Mouse (Mus musculus) lung, embryonic 15.5 days (tissue): ENCODE data around the gene Cdh22. TPM values are rescaled to one million over a fixed set of nuclear protein-coding genes. Genes with fewer than 3 reads are reported as not detected.

Experiments
- ATAC-seq: fragments of 200-750 bp; cut with Nextera tagmentation; 2 replicates; pipeline ENCODE4 v1.8.0; 2017; ENCODE audit warnings: moderate number of reproducible peaks, borderline replicate concordance; ENCODE audit not compliant: low FRiP score, low TSS enrichment; ENCODE audit errors: extremely low read depth
- H3K27ac ChIP-seq: fragments of 300-500 bp; sonication (generic); 2 replicates; pipeline ENCODE4 v1.5.1; 2015; ENCODE audit warnings: moderate library complexity, mild to moderate bottlenecking, inconsistent platforms
- H3K27me3 ChIP-seq: fragments of 300-500 bp; sonication (generic); 2 replicates; pipeline ENCODE4 v1.6.1; 2015; ENCODE audit warnings: inconsistent platforms
- H3K36me3 ChIP-seq: fragments of 300-500 bp; sonication (generic); 2 replicates; pipeline ENCODE4 v1.6.1; 2015; ENCODE audit warnings: inconsistent platforms
- H3K4me1 ChIP-seq: fragments of 300-500 bp; sonication (generic); 2 replicates; pipeline ENCODE4 v1.6.1; 2015; ENCODE audit warnings: inconsistent platforms
- H3K4me2 ChIP-seq: fragments of 300-500 bp; sonication (generic); 2 replicates; pipeline ENCODE4 v1.6.1; 2015; ENCODE audit warnings: inconsistent platforms, mild to moderate bottlenecking, moderate library complexity
- H3K4me3 ChIP-seq: fragments of 300-500 bp; sonication (generic); 2 replicates; pipeline ENCODE4 v1.5.1; 2015; ENCODE audit warnings: mild to moderate bottlenecking, inconsistent platforms
- H3K9ac ChIP-seq: fragments of 300-500 bp; sonication (generic); 2 replicates; pipeline ENCODE4 v1.6.1; 2015; ENCODE audit warnings: inconsistent platforms
- H3K9me3 ChIP-seq: fragments of 300-500 bp; sonication (generic); 2 replicates; pipeline ENCODE4 v1.6.1; 2016; ENCODE audit warnings: inconsistent platforms
- WGBS: fragments of 180-500 bp; shearing (Covaris S2); methylation state at CpG from one replicate; pipeline ENCODE4 v1.1.7; 2015; 5-methylcytosine and 5-hydroxymethylcytosine counted together
- polyA plus RNA-seq: library from polyadenylated mRNA; unstranded; fragments of >200 nt; fragmentation: Nextera tagmentation; extraction: Ambion mirVana; gene quantifications from 2 replicates; pipeline ENCODE4 v1.2.1, GENCODE M21; 2015

Gene Cdh22
- polyA plus RNA-seq, 1 experiment from 2014 or later: 1.1 TPM

- ATAC-seq: no peak
- H3K27me3 ChIP-seq: peaks cover 62% of the 10 kb centered on the region
- no peaks in the 10 kb centered on the region for H3K9me3 ChIP-seq
- peaks cover 9% of the 10 kb centered on the region; the same call in 1 of the 2 replicates for H3K4me1 ChIP-seq
- H3K36me3 ChIP-seq: no peaks in the 10 kb centered on the region
- H3K9ac ChIP-seq: no peak overlapping the region
- 6% methylated on average over 28 of the region's 28 CpGs for WGBS
- no peak overlapping the region for H3K27ac ChIP-seq
- H3K4me3 ChIP-seq: peak overlapping the region; percentile 6
- H3K4me2 ChIP-seq: peak overlapping the region; percentile 53
Measured at GRCm38 (mm10) chr2:165201761-165202751, 32.6 kb downstream of the Cdh22 start.

- no peak overlapping the region for H3K4me2 ChIP-seq
- WGBS: 50% methylated on average over 6 of the region's 6 CpGs
- H3K27me3 ChIP-seq: peaks cover 73% of the 10 kb centered on the region
- H3K27ac ChIP-seq: no peak overlapping the region
- no peaks in the 10 kb centered on the region for H3K9me3 ChIP-seq
- H3K36me3 ChIP-seq: no peaks in the 10 kb centered on the region
- ATAC-seq: no peak
- H3K4me1 ChIP-seq: peaks cover 15% of the 10 kb centered on the region
- H3K9ac ChIP-seq: no peak overlapping the region
- no peak overlapping the region for H3K4me3 ChIP-seq
Measured at GRCm38 (mm10) chr2:165197546-165197945, 37.1 kb downstream of the Cdh22 start.

DNA sequence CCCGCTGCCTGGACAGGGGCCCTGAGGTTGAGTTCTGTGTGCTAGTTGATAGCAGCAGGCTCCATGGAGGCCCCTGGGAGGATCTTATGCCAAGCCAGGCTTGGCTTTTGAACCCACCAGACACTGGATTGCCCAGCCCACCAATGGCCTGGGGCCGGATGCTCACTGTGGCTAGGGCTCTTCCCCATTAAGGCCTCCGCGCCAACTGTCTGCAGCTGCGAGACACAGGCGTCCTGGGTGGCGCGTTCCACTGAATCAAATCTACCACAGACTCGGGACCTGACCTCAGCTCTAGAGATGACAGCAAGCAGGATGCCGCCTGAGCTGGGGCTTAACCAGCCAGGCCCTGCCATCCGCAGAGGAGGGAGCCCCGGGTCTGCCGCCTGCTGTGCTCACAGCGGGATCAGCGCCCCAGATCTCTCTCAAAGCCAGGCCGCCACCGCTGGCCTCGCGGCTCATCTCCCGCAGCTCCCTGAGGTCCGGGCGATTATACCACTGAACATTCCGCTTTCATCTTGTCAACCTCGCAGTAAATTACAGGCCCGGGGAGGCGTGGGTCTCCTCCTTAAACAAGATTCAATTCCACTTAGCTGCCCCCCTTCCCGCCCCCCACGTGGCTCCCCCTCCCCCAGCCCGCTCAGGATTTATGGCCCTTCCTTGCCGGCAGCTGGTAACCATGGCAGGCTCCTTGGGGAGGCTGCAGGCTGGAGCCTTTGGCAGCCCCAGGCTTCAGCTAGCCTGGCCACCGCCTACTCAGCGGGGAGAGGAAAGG lies 39.1 kb downstream of the Cdh22 start:
- no peak overlapping the region for H3K4me3 ChIP-seq
- peak overlapping the region; percentile 25 for H3K4me2 ChIP-seq
- 0 out of 2 replicates have a peak overlapping the region, but pooled peaks have one; percentile 2 for H3K9ac ChIP-seq
- no peak overlapping the region for H3K27ac ChIP-seq
- no peaks in the 10 kb centered on the region for H3K9me3 ChIP-seq
- 7% methylated on average over 32 of the region's 32 CpGs for WGBS
- H3K4me1 ChIP-seq: peaks cover 6% of the 10 kb centered on the region
- peaks cover 55% of the 10 kb centered on the region for H3K27me3 ChIP-seq
- ATAC-seq: peak; percentile 55; the same call in 1 of the 2 replicates
- no peaks in the 10 kb centered on the region for H3K36me3 ChIP-seq

DNA sequence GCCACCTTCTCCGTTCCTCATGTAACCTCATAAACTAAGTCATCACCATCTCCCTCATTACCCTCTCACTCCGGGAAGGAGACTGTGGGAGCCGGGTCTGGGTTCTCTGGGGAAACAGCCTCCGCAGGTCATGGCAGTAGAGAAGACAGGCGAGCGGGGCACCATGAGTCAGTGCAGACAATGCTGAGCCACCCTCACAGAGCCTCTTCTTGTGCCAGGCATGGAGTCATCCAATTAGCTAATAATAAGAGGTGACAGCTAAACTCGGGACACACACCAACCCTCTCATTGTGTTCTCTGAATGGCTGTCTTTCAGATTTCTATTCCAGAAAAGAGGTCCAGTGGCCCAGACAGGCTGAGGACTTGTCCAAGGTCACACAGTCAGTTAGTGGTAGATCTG lies 43.2 kb downstream of the Cdh22 start:
- no peak overlapping the region for H3K4me2 ChIP-seq
- H3K27me3 ChIP-seq: peaks cover 17% of the 10 kb centered on the region
- no peaks in the 10 kb centered on the region for H3K9me3 ChIP-seq
- H3K9ac ChIP-seq: no peak overlapping the region
- ATAC-seq: no peak
- peaks cover 6% of the 10 kb centered on the region for H3K4me1 ChIP-seq
- no peaks in the 10 kb centered on the region for H3K36me3 ChIP-seq
- H3K27ac ChIP-seq: no peak overlapping the region
- 58% methylated on average over 7 of the region's 7 CpGs for WGBS
- no peak overlapping the region for H3K4me3 ChIP-seq

DNA sequence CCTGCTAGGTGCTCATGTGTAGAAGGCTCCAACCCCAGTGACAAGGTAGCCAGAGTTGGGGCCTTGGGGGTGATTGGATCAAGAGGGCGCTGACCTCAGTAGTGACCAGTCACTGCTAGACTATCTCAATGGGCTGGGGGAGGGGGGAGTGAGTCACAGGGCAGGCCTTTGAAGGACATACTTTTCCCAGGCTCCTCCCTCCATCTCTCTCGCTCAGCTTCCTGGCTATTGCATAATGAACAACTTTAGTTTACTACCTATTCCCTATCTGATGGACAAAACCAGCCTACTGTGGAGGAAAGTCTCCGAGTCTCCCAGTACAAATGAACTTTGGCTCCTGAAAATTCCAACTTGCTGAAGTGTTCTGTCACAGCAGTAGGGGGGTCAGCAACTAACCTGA lies 45.1 kb downstream of the Cdh22 start:
- Histone ChIP-seq H3K36me3 (no peaks in the 10 kb centered on the region), H3K4me2 (no peak overlapping the region), H3K27ac (no peak overlapping the region), H3K27me3 (no peaks in the 10 kb centered on the region), H3K9ac (no peak overlapping the region), H3K9me3 (no peaks in the 10 kb centered on the region), H3K4me3 (no peak overlapping the region), H3K4me1 (peaks cover under 1% of the 10 kb centered on the region; the same call in 1 of the 2 replicates)
- 57% methylated on average over 3 of the region's 3 CpGs for WGBS
- ATAC-seq: no peak

DNA sequence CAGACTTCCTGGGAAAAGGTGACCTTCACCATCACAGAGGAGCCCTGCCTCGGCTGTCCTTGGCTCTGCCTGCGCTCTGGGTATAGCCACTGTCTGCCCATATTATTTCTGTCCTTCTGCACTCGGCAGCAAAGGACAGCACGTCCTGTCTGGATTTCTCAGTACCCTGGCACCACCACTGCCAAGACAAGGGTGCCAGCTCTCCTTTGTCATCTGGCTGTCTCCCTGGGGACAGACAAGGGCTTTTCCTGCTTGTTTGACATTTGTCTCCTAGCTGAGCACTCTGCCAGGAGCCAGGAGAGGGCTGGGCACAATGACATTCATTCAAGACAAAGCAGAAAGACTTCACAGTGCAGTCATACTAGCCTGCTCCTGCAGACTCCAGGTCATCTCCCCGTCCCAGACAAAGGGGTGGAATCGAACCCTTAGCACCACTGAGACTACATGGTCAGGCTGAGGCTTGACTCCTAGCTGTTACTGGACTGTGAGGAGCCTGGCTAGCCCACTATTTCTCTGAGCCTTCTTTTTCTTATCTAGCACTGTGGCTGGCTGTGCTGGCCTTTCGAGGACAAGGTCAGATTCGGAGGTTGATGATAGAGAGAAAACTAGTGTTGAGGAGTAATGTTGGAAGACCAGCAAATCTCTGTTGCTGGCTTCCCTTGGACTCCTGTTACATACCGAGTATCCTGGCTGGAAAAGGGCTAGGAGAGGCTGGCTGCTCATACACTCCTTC lies 46.8 kb downstream of the Cdh22 start:
- Histone ChIP-seq H3K36me3 (no peaks in the 10 kb centered on the region), H3K9ac (no peak overlapping the region), H3K9me3 (no peaks in the 10 kb centered on the region), H3K27me3 (0 out of 2 replicates have a peak, but pooled peaks cover 12% of the 10 kb centered on the region), H3K4me3 (no peak overlapping the region), H3K27ac (no peak overlapping the region), H3K4me2 (no peak overlapping the region), H3K4me1 (peaks cover 12% of the 10 kb centered on the region)
- no peak for ATAC-seq
- WGBS: 67% methylated on average over 9 of the region's 9 CpGs

GRCm38 (mm10) chr2:165184015-165184633 lies 50.5 kb downstream of the Cdh22 start:
- H3K4me3 ChIP-seq: no peak overlapping the region
- WGBS: 14% methylated on average over 9 of the region's 9 CpGs
- H3K27me3 ChIP-seq: peaks cover 45% of the 10 kb centered on the region
- ATAC-seq: peak; percentile 40; the same call in 1 of the 2 replicates
- no peak overlapping the region for H3K4me2 ChIP-seq
- peaks cover 12% of the 10 kb centered on the region for H3K4me1 ChIP-seq
- H3K9ac ChIP-seq: no peak overlapping the region
- H3K36me3 ChIP-seq: no peaks in the 10 kb centered on the region
- H3K9me3 ChIP-seq: no peaks in the 10 kb centered on the region
- H3K27ac ChIP-seq: no peak overlapping the region

GRCm38 (mm10) chr2:165182085-165182976 lies 52.3 kb downstream of the Cdh22 start:
- WGBS: 50% methylated on average over 11 of the region's 11 CpGs
- H3K9ac ChIP-seq: no peak overlapping the region
- no peak overlapping the region for H3K4me2 ChIP-seq
- ATAC-seq: no peak
- no peak overlapping the region for H3K4me3 ChIP-seq
- no peaks in the 10 kb centered on the region for H3K9me3 ChIP-seq
- peaks cover 12% of the 10 kb centered on the region for H3K4me1 ChIP-seq
- H3K27me3 ChIP-seq: peaks cover 62% of the 10 kb centered on the region
- H3K36me3 ChIP-seq: no peaks in the 10 kb centered on the region
- H3K27ac ChIP-seq: no peak overlapping the region

DNA sequence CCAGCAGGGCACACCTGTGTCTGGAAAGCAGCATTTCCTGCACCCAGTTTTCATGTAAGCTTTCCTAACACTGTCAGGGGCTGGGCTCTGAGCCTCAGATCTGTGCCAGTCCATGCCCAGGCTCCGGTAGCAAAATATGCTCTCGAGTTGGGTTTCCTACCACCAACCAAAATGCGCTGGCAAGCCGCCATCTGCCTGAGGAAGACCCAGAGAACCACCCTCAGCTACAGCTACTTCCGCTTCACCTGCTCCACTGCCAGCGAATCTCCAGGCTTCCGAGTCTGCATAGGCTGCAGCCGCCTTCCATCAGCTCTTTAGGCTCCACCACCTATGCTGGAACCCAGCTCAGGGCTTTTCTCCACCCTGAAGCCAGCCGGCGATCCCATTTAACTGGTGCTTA lies 55.4 kb downstream of the Cdh22 start:
- no peak overlapping the region for H3K4me3 ChIP-seq
- H3K9ac ChIP-seq: no peak overlapping the region
- WGBS: 45% methylated on average over 10 of the region's 10 CpGs
- H3K4me1 ChIP-seq: peaks cover 9% of the 10 kb centered on the region
- no peak overlapping the region for H3K4me2 ChIP-seq
- H3K27me3 ChIP-seq: peaks cover 90% of the 10 kb centered on the region
- H3K27ac ChIP-seq: no peak overlapping the region
- no peak for ATAC-seq
- no peaks in the 10 kb centered on the region for H3K9me3 ChIP-seq
- no peaks in the 10 kb centered on the region for H3K36me3 ChIP-seq

- no peak for ATAC-seq
- peaks cover 85% of the 10 kb centered on the region for H3K27me3 ChIP-seq
- no peak overlapping the region for H3K4me2 ChIP-seq
- H3K4me1 ChIP-seq: no peaks in the 10 kb centered on the region
- no peak overlapping the region for H3K27ac ChIP-seq
- no peaks in the 10 kb centered on the region for H3K36me3 ChIP-seq
- H3K9ac ChIP-seq: no peak overlapping the region
- H3K4me3 ChIP-seq: no peak overlapping the region
- H3K9me3 ChIP-seq: no peaks in the 10 kb centered on the region
- 18% methylated on average over 9 of the region's 9 CpGs for WGBS
Measured at GRCm38 (mm10) chr2:165176965-165177364, 57.7 kb downstream of the Cdh22 start.
